ENCODE assay signal across 16 mouse cellular contexts in genomic region chr5:135851481-135851880, GRCm38 (mm10). TPM values are rescaled to one million over a fixed set of nuclear protein-coding genes. Genes with fewer than 3 reads are reported as not detected.
DNase-seq lines count a peak whose midpoint lies in the region; ATAC-seq and TF ChIP-seq lines count a peak whose summit lies in the region.
"Had no signal": no experiment of that assay in that cellular context is flagged by ENCODE, and none has a peak within 500 bp of the region (broad histone marks: within the 10 kb centered on the region; RNA-seq: fewer than 3 reads in every experiment).

No protein-coding gene starts in this region.

- peak overlapping the region; percentile 75 for H3K27ac ChIP-seq in neural tube, embryonic 11.5 days (ENCODE audit: low read depth, low read length)
- H3K27ac ChIP-seq in hindbrain, embryonic 11.5 days (ENCODE audit: low read depth, low read length), result peak overlapping the region; percentile 96
- peak overlapping the region; percentile 95 for H3K27ac ChIP-seq in midbrain, embryonic 13.5 days
- H3K27ac ChIP-seq in olfactory bulb, adult 2 months (ENCODE audit: insufficient read depth, low read depth, low read length), result peak overlapping the region; percentile 79
- H3K27ac ChIP-seq: liver, embryonic 12.5 days had no signal

- 2% methylated on average over 14 of the region's 14 CpGs for WGBS in neural tube, embryonic 11.5 days
- 3% methylated on average over 14 of the region's 14 CpGs for WGBS in hindbrain, embryonic 11.5 days
- 5% methylated on average over 11 of the region's 14 CpGs for WGBS in midbrain, embryonic 13.5 days
- WGBS in olfactory bulb, adult 2 months, result 37% methylated on average over 14 of the region's 14 CpGs

- H3K9me3 ChIP-seq in neural tube, embryonic 11.5 days (ENCODE audit: control insufficient read depth, low read length), result no peaks in the 10 kb centered on the region
- H3K9me3 ChIP-seq in hindbrain, embryonic 11.5 days (ENCODE audit: control insufficient read depth, low read length), result no peaks in the 10 kb centered on the region
- H3K9me3 ChIP-seq in midbrain, embryonic 13.5 days, result no peaks in the 10 kb centered on the region
- H3K9me3 ChIP-seq: liver, embryonic 12.5 days had no signal

- H3K4me3 ChIP-seq in neural tube, embryonic 11.5 days (ENCODE audit: low read depth, low read length), result peak overlapping the region; percentile 31
- H3K4me3 ChIP-seq in hindbrain, embryonic 11.5 days (ENCODE audit: low read depth, low read length), result peak overlapping the region; percentile 38
- peak overlapping the region; percentile 8; the same call in 1 of the 2 replicates for H3K4me3 ChIP-seq in midbrain, embryonic 13.5 days (replicated peaks)
- no peak overlapping the region for H3K4me3 ChIP-seq in olfactory bulb, adult 2 months (ENCODE audit: insufficient read depth, low read depth, low read length)
- H3K4me3 ChIP-seq: liver, embryonic 12.5 days had no signal

- peak overlapping the region; percentile 61 for H3K9ac ChIP-seq in neural tube, embryonic 11.5 days (ENCODE audit: low read length)
- H3K9ac ChIP-seq in hindbrain, embryonic 11.5 days (ENCODE audit: low read depth, low read length), result peak overlapping the region; percentile 71
- H3K9ac ChIP-seq in midbrain, embryonic 13.5 days (replicated peaks), result peak overlapping the region; percentile 61; the same call in 1 of the 2 replicates
- H3K9ac ChIP-seq: liver, embryonic 12.5 days had no signal

- peak; percentile 42 for ATAC-seq in neural tube, embryonic 11.5 days (ENCODE audit: insufficient read depth, low FRiP score, low TSS enrichment)
- peak; percentile 4; the same call in 1 of the 2 replicates for ATAC-seq in hindbrain, embryonic 11.5 days (ENCODE audit: low FRiP score)
- no peak; the same call in 1 of the 2 replicates for ATAC-seq in midbrain, embryonic 13.5 days
- ATAC-seq: liver, embryonic 12.5 days had no signal

- no peak for TF ChIP-seq CTCF in olfactory bulb, adult 2 months (IDR thresholded peaks at IDR 0.05; ENCODE audit: insufficient read depth, low read depth, low read length)

- H3K27me3 ChIP-seq in neural tube, embryonic 11.5 days (ENCODE audit: control insufficient read depth, insufficient read depth, low read length), result peaks cover 13% of the 10 kb centered on the region
- H3K27me3 ChIP-seq in hindbrain, embryonic 11.5 days (ENCODE audit: control insufficient read depth, insufficient read depth, low read length), result peaks cover 20% of the 10 kb centered on the region
- peaks cover 28% of the 10 kb centered on the region for H3K27me3 ChIP-seq in midbrain, embryonic 13.5 days

- intact Hi-C loops in gastrocnemius, postnatal 36 days (cut with DNase I), result no loop called here

- peaks cover 17% of the 10 kb centered on the region; the same call in 1 of the 2 replicates for H3K4me1 ChIP-seq in neural tube, embryonic 11.5 days (ENCODE audit: control insufficient read depth, insufficient read depth, low read length)
- peaks cover 17% of the 10 kb centered on the region for H3K4me1 ChIP-seq in hindbrain, embryonic 11.5 days (replicated peaks; ENCODE audit: control insufficient read depth, insufficient read depth, low read length)
- peaks cover 65% of the 10 kb centered on the region for H3K4me1 ChIP-seq in midbrain, embryonic 13.5 days (replicated peaks)
- peaks cover 57% of the 10 kb centered on the region for H3K4me1 ChIP-seq in olfactory bulb, adult 2 months (ENCODE audit: control insufficient read depth, insufficient read depth, low read length)
- H3K4me1 ChIP-seq: liver, embryonic 12.5 days had no signal

- no peaks in the 10 kb centered on the region for H3K36me3 ChIP-seq in neural tube, embryonic 11.5 days (ENCODE audit: control insufficient read depth, insufficient read depth, low read length)
- H3K36me3 ChIP-seq in hindbrain, embryonic 11.5 days (ENCODE audit: control insufficient read depth, insufficient read depth, low read length), result no peaks in the 10 kb centered on the region
- H3K36me3 ChIP-seq in midbrain, embryonic 13.5 days, result peaks cover 14% of the 10 kb centered on the region
- H3K36me3 ChIP-seq: liver, embryonic 12.5 days had no signal

- H3K4me2 ChIP-seq in neural tube, embryonic 11.5 days (ENCODE audit: low read depth), result peak overlapping the region; percentile 50
- peak overlapping the region; percentile 58 for H3K4me2 ChIP-seq in hindbrain, embryonic 11.5 days (replicated peaks; ENCODE audit: low read depth, low read length)
- H3K4me2 ChIP-seq in midbrain, embryonic 13.5 days (replicated peaks), result peak overlapping the region; percentile 50
- H3K4me2 ChIP-seq: liver, embryonic 12.5 days had no signal

- DNase-seq in neural tube, embryonic 11.5 days (ENCODE audit: low spot score), result peak; percentile 36
- DNase-seq in neural tube, embryonic 10.5 days (ENCODE audit: extremely low spot score, low spot score), result no peak
- no peak for DNase-seq in hindbrain, embryonic 11.5 days (ENCODE audit: low spot score)
- no peak for DNase-seq in left cerebral cortex, adult 11 months (ENCODE audit: low spot score)
- no peak for DNase-seq in gastrocnemius, postnatal 36 days
- DNase-seq in layer of hippocampus, postnatal 10 days (ENCODE audit: low spot score in 2 of 2), result no peak
- DNase-seq: B cell, adult 2 months; cerebellum, adult 11 months; cerebellum, postnatal 36 days; kidney, adult 11 months; thymus, adult 2 months had no signal

- TF ChIP-seq POLR2A in olfactory bulb, adult 2 months (IDR thresholded peaks at IDR 0.05; ENCODE audit: insufficient read depth, low read depth, low read length), result no peak

RNA-seq across cellular contexts. Expression of gene Hspb1, which starts 36.2 kb away (rescaled TPM):
- 28.9 and 30.5 TPM in 2 replicates for polyA plus RNA-seq in neural tube, embryonic 11.5 days (2014; fragmentation: Nextera tagmentation; extraction: Ambion mirVana)
- polyA plus RNA-seq in hindbrain, embryonic 11.5 days (2014; fragmentation: Nextera tagmentation; extraction: Ambion mirVana), result 16.6 and 26.1 TPM in 2 replicates
- 6.8 and 7.1 TPM in 2 replicates for polyA plus RNA-seq in midbrain, embryonic 13.5 days (2015; fragmentation: Nextera tagmentation; extraction: Ambion mirVana)
- not detected in 2 replicates for polyA plus RNA-seq in olfactory bulb, adult 2 months (2012; ENCODE audit: insufficient read depth, insufficient read length, low replicate concordance, missing spikeins)
- 100 to 1,000 TPM; 269 to 277 TPM for total RNA-seq in gastrocnemius, postnatal 36 days (2021)
- 1 to 10 TPM; 4.2 to 6.1 TPM for total RNA-seq in layer of hippocampus, postnatal 10 days (2021)
- total RNA-seq: MEL had no signal

RNA-seq across cellular contexts. Expression of gene Srrm3, which starts 44.8 kb away (rescaled TPM):
- 22.9 and 25.5 TPM in 2 replicates for polyA plus RNA-seq in neural tube, embryonic 11.5 days (2014; fragmentation: Nextera tagmentation; extraction: Ambion mirVana)
- polyA plus RNA-seq in hindbrain, embryonic 11.5 days (2014; fragmentation: Nextera tagmentation; extraction: Ambion mirVana), result 33.2 and 39.8 TPM in 2 replicates
- 91.4 and 124 TPM in 2 replicates for polyA plus RNA-seq in midbrain, embryonic 13.5 days (2015; fragmentation: Nextera tagmentation; extraction: Ambion mirVana)
- polyA plus RNA-seq in olfactory bulb, adult 2 months (2012; ENCODE audit: insufficient read depth, insufficient read length, low replicate concordance, missing spikeins), result not detected in 2 replicates
- not detected for total RNA-seq in gastrocnemius, postnatal 36 days (2021)
- total RNA-seq in layer of hippocampus, postnatal 10 days (2021), result 10 to 100 TPM; 62.6 to 72.2 TPM
- total RNA-seq: heart, adult 8-10 months; MEL had no signal
- polyA plus RNA-seq: liver, embryonic 12.5 days had no signal
